Mouse (Mus musculus) hindbrain, embryonic 14.5 days (tissue): ENCODE measurements around the gene Hdac10. TPM values are rescaled to one million over a fixed set of nuclear protein-coding genes. Genes with fewer than 3 reads are reported as not detected.

Experiments
- ATAC-seq: fragments of 200-750 bp; cut with Nextera tagmentation; 2 replicates; pipeline ENCODE4 v1.8.0; 2017; ENCODE audit warnings: moderate number of reproducible peaks, mild to moderate bottlenecking, moderate TSS enrichment, moderate library complexity; ENCODE audit not compliant: low FRiP score
- DNase-seq: peaks from one replicate; pipeline ENCODE4 v3.0.0-alpha.2; 2015; ENCODE audit warnings: low spot score
- H3K27ac ChIP-seq: fragments of 300-500 bp; sonication (generic); 2 replicates; pipeline ENCODE4 v1.5.1; 2014; ENCODE audit warnings: mild to moderate bottlenecking, moderate library complexity
- H3K27me3 ChIP-seq: fragments of 300-500 bp; sonication (generic); 2 replicates; pipeline ENCODE4 v1.6.1; 2014; ENCODE audit warnings: mild to moderate bottlenecking, low read length, mixed read lengths; ENCODE audit not compliant: control insufficient read depth, insufficient read depth
- H3K36me3 ChIP-seq: fragments of 300-500 bp; sonication (generic); replicated peaks from 2 replicates; pipeline ENCODE4 v1.6.1; 2014; ENCODE audit not compliant: control insufficient read depth, insufficient read depth
- H3K4me1 ChIP-seq: fragments of 300-500 bp; sonication (generic); replicated peaks from 2 replicates; pipeline ENCODE4 v1.6.1; 2014; ENCODE audit warnings: antibody characterized with exemption, low read length, mixed read lengths; ENCODE audit not compliant: control insufficient read depth, insufficient read depth
- H3K4me2 ChIP-seq: fragments of 300-500 bp; sonication (generic); replicated peaks from 2 replicates; pipeline ENCODE4 v1.6.1; 2014; ENCODE audit warnings: mild to moderate bottlenecking, moderate library complexity
- H3K4me3 ChIP-seq: fragments of 300-500 bp; sonication (generic); replicated peaks from 2 replicates; pipeline ENCODE4 v1.5.1; 2014; ENCODE audit warnings: mild to moderate bottlenecking, low read length
- H3K9ac ChIP-seq: fragments of 300-500 bp; sonication (generic); 2 replicates; pipeline ENCODE4 v1.6.1; 2014
- H3K9me3 ChIP-seq: fragments of 300-500 bp; sonication (generic); 2 replicates; pipeline ENCODE4 v1.6.1; 2016; ENCODE audit warnings: low read length; ENCODE audit not compliant: control insufficient read depth
- WGBS: fragments of 180-500 bp; shearing (Covaris S2); extraction: QIAGEN DNeasy Blood & Tissue Kit; methylation state at CpG from one replicate; pipeline ENCODE4 v1.1.7; 2014; 5-methylcytosine and 5-hydroxymethylcytosine counted together
- polyA plus RNA-seq: library from polyadenylated mRNA; unstranded; fragments of >200 nt; fragmentation: Nextera tagmentation; extraction: Ambion mirVana; gene quantifications from 2 replicates; pipeline ENCODE4 v1.2.1, GENCODE M21; 2014

Gene Hdac10
- polyA plus RNA-seq, 1 experiment from 2014 or later = 19.1 TPM

DNA sequence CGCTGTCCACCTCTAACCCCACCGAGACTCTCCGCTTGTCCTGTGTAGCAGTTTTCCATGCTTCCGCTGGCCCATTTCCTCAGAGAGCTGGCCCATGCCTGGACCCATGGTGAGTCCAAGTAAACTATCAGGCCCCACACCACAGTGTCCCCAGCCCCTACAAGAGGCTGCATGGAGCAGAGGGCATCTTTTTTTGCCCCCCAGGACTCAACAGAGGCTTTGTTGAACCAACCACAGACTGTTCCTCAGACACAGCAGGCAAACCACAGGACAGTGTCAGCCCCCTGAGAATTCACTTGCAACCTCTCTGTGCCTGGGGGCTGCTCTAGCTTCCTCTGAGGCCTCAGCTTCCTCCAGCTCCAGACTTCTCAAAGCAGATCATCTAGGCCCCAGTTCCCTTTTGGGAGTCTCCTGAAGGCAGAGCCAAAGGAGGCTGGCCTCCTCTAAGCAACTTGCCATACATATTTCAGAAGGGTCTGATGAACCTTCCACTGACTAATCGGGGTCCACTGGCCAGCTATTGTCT lies 43.1 kb upstream of the Hdac10 start:
- Histone ChIP-seq H3K4me3 (no peak overlapping the region), H3K27me3 (no peaks in the 10 kb centered on the region), H3K4me2 (peak overlapping the region; percentile 99; the same call in 1 of the 2 replicates), H3K9ac (no peak overlapping the region), H3K36me3 (peaks cover 34% of the 10 kb centered on the region), H3K9me3 (no peaks in the 10 kb centered on the region), H3K27ac (no peak overlapping the region), H3K4me1 (peaks cover 67% of the 10 kb centered on the region)
- DNase-seq (no peak), ATAC-seq (no peak)
- WGBS = 91% methylated on average over 5 of the region's 5 CpGs

DNA sequence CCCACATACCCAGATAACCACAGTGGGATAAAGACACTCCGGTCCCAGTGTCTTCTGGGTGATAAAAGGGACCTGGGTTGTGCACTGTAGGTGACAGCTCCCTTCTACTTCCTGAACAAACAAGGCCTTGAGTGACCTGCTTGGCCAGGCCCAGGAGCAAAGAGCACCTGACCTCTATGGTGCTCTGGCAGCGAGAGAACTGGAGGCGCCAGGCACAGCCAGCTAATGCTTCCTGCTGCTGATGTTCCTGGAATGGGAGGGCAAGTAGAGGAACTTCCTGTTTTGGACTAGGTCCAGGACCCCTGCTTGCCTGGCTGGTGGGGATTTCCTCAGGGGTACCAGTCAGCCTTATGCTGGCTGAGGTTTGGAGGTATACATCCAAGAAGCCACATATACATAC lies 41.6 kb upstream of the Hdac10 start:
- H3K27me3 ChIP-seq = no peaks in the 10 kb centered on the region
- no peaks in the 10 kb centered on the region for H3K9me3 ChIP-seq
- H3K4me1 ChIP-seq = peaks cover 53% of the 10 kb centered on the region
- no peak for DNase-seq
- peaks cover 49% of the 10 kb centered on the region for H3K36me3 ChIP-seq
- H3K9ac ChIP-seq = no peak overlapping the region
- no peak for ATAC-seq
- H3K27ac ChIP-seq = peak overlapping the region; percentile 61; the same call in 1 of the 2 replicates
- H3K4me2 ChIP-seq = no peak overlapping the region
- WGBS = 70% methylated on average over 3 of the region's 3 CpGs
- H3K4me3 ChIP-seq = no peak overlapping the region

DNA sequence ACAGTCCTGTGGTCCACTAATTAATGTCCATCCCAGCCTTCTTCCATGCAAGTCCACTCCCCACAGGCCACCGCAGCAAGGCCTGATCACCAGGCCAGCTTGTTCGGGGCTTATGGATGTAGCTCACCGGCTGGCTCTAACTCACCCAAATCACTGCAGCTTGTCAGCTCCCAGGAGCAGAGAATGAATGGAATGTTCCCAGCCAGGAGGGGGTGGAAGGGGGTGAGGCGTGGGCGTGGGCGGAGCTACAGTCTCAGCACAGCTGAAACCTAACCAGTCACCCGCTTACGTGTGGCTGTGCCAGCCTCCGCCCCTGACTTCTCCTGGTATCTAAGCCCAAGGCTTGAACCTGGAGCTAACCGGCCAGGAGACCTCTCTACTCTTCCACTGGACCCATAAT lies 40.9 kb upstream of the Hdac10 start:
- Histone ChIP-seq H3K4me2 (peak overlapping the region; percentile 13), H3K9ac (peak overlapping the region; percentile 17; the same call in 1 of the 2 replicates), H3K4me3 (no peak overlapping the region), H3K36me3 (peaks cover 55% of the 10 kb centered on the region), H3K4me1 (peaks cover 47% of the 10 kb centered on the region), H3K27me3 (no peaks in the 10 kb centered on the region), H3K27ac (peak overlapping the region; percentile 61; the same call in 1 of the 2 replicates), H3K9me3 (no peaks in the 10 kb centered on the region)
- DNase-seq (peak; percentile 59), ATAC-seq (peak; percentile 38)
- WGBS = 6% methylated on average over 10 of the region's 10 CpGs

GRCm38 (mm10) chr15:89168922-89169321 lies 40.4 kb upstream of the Hdac10 start:
- Histone ChIP-seq H3K9ac (no peak overlapping the region), H3K4me1 (peaks cover 42% of the 10 kb centered on the region), H3K4me3 (no peak overlapping the region), H3K4me2 (peak overlapping the region; percentile 13; the same call in 1 of the 2 replicates), H3K27me3 (no peaks in the 10 kb centered on the region), H3K36me3 (peaks cover 61% of the 10 kb centered on the region), H3K9me3 (no peaks in the 10 kb centered on the region), H3K27ac (peak overlapping the region; percentile 61; the same call in 1 of the 2 replicates)
- whole genome bisulfite sequencing = 52% methylated on average over 10 of the region's 10 CpGs
- DNase-seq = no peak
- ATAC-seq = no peak

- 96% methylated on average over 12 of the region's 12 CpGs for WGBS
- no peak for ATAC-seq
- H3K4me3 ChIP-seq = no peak overlapping the region
Measured at GRCm38 (mm10) chr15:89165478-89165877, 37.0 kb upstream of the Hdac10 start.

DNA sequence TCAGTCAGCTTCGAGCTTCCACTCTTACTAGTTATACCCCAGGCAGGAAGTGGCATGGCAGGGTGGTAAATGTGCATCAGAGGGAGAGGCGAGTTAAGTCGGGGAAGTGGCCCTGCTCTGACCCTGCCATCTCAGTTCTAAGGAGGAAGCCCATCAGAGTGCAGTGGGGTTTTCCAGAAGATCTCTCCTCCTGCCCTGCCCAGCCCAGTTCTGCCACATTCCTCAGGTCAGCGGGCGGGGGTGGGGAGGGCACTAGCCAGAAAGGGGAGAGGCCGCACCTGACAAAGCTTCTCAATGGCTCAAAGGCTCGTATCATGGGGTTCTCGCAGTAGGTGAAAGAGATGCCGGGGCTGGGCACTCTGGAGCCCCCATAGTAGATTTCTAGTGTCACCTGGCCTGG lies 32.9 kb upstream of the Hdac10 start:
- peaks cover 100% of the 10 kb centered on the region for H3K36me3 ChIP-seq
- H3K4me1 ChIP-seq = no peaks in the 10 kb centered on the region
- no peak overlapping the region for H3K27ac ChIP-seq
- H3K4me2 ChIP-seq = no peak overlapping the region
- ATAC-seq (no peak), DNase-seq (no peak)
- no peaks in the 10 kb centered on the region for H3K27me3 ChIP-seq
- H3K9me3 ChIP-seq = no peaks in the 10 kb centered on the region
- no peak overlapping the region for H3K9ac ChIP-seq
- WGBS = 95% methylated on average over 9 of the region's 9 CpGs
- no peak overlapping the region for H3K4me3 ChIP-seq

More at GRCm38 (mm10) chr15:89165478-89165877, 37.0 kb upstream of the Hdac10 start:
- no peak overlapping the region for H3K9ac ChIP-seq
- peaks cover 17% of the 10 kb centered on the region for H3K4me1 ChIP-seq
- no peaks in the 10 kb centered on the region for H3K27me3 ChIP-seq
- no peak overlapping the region for H3K27ac ChIP-seq
- peaks cover 95% of the 10 kb centered on the region for H3K36me3 ChIP-seq
- H3K9me3 ChIP-seq = no peaks in the 10 kb centered on the region
- no peak overlapping the region for H3K4me2 ChIP-seq
- DNase-seq = no peak

DNA sequence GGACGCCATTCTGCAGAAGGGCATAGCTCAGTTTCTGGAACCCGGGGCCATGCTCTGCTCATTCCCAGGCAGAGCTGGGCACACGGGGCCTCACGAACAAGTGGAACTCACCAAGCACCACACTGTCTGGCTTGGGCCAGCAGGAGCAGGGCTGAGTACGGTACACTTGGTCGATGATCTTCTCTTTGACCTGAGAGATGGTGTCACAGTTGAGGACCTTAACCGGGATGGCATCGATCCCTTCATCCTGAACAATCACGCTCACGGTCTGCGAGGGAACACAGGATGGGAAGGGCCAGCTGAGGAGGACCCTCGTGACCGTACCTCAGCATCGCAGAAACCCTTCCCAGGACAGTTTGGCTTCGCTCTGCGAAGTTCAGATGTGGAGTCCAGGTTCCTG lies 30.0 kb upstream of the Hdac10 start:
- H3K9ac ChIP-seq = no peak overlapping the region
- no peak overlapping the region for H3K27ac ChIP-seq
- ATAC-seq (0 out of 2 replicates have a peak, but pooled peaks have one; percentile 22), DNase-seq (no peak)
- peaks cover 100% of the 10 kb centered on the region for H3K36me3 ChIP-seq
- WGBS = 95% methylated on average over 16 of the region's 16 CpGs
- no peak overlapping the region for H3K4me3 ChIP-seq
- no peaks in the 10 kb centered on the region for H3K4me1 ChIP-seq
- no peaks in the 10 kb centered on the region for H3K9me3 ChIP-seq
- H3K4me2 ChIP-seq = no peak overlapping the region
- no peaks in the 10 kb centered on the region for H3K27me3 ChIP-seq

DNA sequence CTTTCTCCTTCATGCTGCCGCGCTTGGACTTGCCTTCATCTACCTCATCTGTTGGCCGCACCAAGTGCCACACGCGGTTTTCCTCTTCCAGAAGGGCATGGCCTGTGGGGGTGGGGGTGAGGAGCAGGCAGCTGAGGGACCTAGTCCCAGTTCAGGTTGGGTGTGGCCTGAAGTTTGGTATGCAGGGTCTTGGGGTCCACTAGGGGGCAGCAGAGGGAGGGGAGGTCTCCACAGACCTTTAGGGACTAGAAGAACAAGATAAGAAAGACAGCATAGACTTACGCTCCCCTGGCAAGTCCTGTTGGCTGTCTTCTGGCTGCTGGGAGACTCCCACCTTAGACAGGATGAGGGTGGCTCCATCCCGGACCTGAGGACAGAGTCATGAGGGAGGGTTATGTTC lies 29.5 kb upstream of the Hdac10 start:
- no peak overlapping the region for H3K4me3 ChIP-seq
- ATAC-seq (peak; percentile 24; the same call in 1 of the 2 replicates), DNase-seq (peak; percentile 71)
- WGBS = 71% methylated on average over 7 of the region's 7 CpGs
- H3K4me1 ChIP-seq = no peaks in the 10 kb centered on the region
- H3K9ac ChIP-seq = no peak overlapping the region
- no peak overlapping the region for H3K4me2 ChIP-seq
- H3K36me3 ChIP-seq = peaks cover 97% of the 10 kb centered on the region
- no peaks in the 10 kb centered on the region for H3K27me3 ChIP-seq
- H3K9me3 ChIP-seq = no peaks in the 10 kb centered on the region
- no peak overlapping the region for H3K27ac ChIP-seq

DNA sequence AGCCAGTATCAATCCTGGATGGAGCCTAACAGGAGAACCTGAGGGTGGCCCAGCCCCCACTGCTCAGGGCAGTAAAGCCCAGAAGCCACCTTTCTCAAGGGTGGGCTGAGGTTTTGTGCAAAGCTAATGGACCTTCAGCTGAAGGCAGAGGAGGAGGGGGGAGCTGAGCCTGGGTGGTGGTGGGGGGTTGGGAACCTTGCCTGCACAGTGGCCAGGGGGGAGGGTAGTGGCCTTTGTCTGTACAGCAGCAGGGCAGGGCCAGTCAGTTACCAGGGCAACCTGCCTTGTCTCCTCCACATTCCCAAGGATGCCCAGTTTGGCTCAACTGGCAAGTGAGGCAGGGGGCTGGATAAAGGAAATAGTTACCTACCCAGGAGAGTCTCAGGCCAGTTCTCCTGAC lies 23.8 kb upstream of the Hdac10 start:
- no peaks in the 10 kb centered on the region for H3K9me3 ChIP-seq
- 0 out of 2 replicates have a peak overlapping the region, but pooled peaks have one; percentile 16 for H3K9ac ChIP-seq
- peak; percentile 35; the same call in 1 of the 2 replicates for ATAC-seq
- no peak overlapping the region for H3K4me2 ChIP-seq
- peak overlapping the region; percentile 67 for H3K27ac ChIP-seq
- no peaks in the 10 kb centered on the region for H3K27me3 ChIP-seq
- peaks cover 29% of the 10 kb centered on the region for H3K4me1 ChIP-seq
- DNase-seq = no peak
- H3K4me3 ChIP-seq = no peak overlapping the region
- peaks cover 41% of the 10 kb centered on the region for H3K36me3 ChIP-seq

GRCm38 (mm10) chr15:89150041-89150390 lies 21.5 kb upstream of the Hdac10 start:
- Histone ChIP-seq H3K27me3 (no peaks in the 10 kb centered on the region), H3K9ac (peak overlapping the region; percentile 88), H3K36me3 (peaks cover 26% of the 10 kb centered on the region), H3K4me1 (peaks cover 45% of the 10 kb centered on the region), H3K9me3 (no peaks in the 10 kb centered on the region), H3K27ac (peak overlapping the region; percentile 90), H3K4me2 (peak overlapping the region; percentile 87), H3K4me3 (peak overlapping the region; percentile 53)
- 2% methylated on average over 13 of the region's 13 CpGs for WGBS
- DNase-seq (no peak), ATAC-seq (no peak)
